Mouse (Mus musculus): Measurements from ENCODE around the gene Zfhx2. TPM values are rescaled to one million over a fixed set of nuclear protein-coding genes. Genes with fewer than 3 reads are reported as not detected.

Zfhx2 gene
- total and polyA plus RNA-seq, 2 experiments from 2014 or later = 1.1 to 1.8 TPM

DNA sequence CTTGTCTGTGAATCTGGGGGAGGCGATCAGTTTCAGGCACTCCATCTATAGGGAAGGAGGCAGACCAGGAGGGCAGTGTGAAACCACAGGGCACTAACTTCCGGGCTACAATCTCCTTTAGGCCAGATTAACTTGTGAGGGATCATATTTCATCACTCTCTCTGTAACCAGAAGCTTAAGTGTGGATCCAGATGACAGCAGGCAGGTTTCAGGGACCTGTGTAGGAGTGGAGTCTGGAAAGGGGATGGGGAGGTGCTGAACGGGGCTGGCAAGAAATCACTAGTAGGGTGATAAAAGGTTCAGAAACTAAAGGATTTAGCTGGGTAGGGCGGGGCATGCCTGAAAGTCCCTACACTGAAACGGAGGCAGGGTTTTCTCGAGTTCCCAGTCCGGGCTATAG is 13.3 kb upstream of the Zfhx2 start:
- H3K4me3 ChIP-seq (ENCODE audit: low read depth, low read length) = peak overlapping the region; percentile 61
- peak overlapping the region; percentile 73 for H3K4me2 ChIP-seq (ENCODE audit: low read depth, low read length)
- H3K9ac ChIP-seq (replicated peaks; ENCODE audit: low read depth, low read length) = peak overlapping the region; percentile 53; the same call in 1 of the 2 replicates
- H3K36me3 ChIP-seq (replicated peaks; ENCODE audit: control insufficient read depth, insufficient read depth, low read length) = peaks cover 16% of the 10 kb centered on the region; the same call in 1 of the 2 replicates
- ATAC-seq (ENCODE audit: insufficient read depth, low read depth) (no peak), DNase-seq (ENCODE audit: low spot score) (no peak)
- no peak for TF ChIP-seq EP300 (IDR thresholded peaks at IDR 0.05; ENCODE audit: low read depth)
- no peak for TF ChIP-seq CTCF (IDR thresholded peaks at IDR 0.05; ENCODE audit: low read depth)
- WGBS = 11% methylated on average over 7 of the region's 7 CpGs
- no peak overlapping the region for H3K27ac ChIP-seq (ENCODE audit: low read depth)
- H3K4me1 ChIP-seq (ENCODE audit: control insufficient read depth, insufficient read depth) = peaks cover 14% of the 10 kb centered on the region; the same call in 1 of the 2 replicates
- no peaks in the 10 kb centered on the region for H3K9me3 ChIP-seq (replicated peaks; ENCODE audit: control insufficient read depth, low read length)
- H3K27me3 ChIP-seq (ENCODE audit: control insufficient read depth, insufficient read depth, low read length) = peaks cover 19% of the 10 kb centered on the region; the same call in 1 of the 2 replicates

DNA sequence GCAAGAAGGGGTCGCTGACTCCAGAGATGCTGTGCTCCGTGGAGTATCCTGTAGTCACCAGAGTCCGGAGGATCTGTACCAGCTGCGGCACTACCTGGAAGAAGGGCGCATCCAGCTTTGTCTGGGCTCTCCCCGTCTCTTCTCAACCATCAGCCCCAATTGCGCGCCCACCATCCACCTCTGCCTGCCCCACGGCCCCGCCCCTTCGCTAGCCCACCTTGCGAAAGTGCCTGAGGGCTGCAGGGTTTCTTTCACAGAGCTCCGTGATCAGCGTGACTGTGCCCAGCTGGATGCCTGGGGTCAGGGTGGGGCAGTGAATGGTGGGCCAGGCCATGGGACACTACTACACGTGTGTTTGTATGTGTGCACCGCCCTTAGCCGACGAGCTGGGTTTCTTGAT is 12.2 kb upstream of the Zfhx2 start:
- no peak overlapping the region for H3K9ac ChIP-seq (replicated peaks; ENCODE audit: low read depth, low read length)
- H3K4me1 ChIP-seq (ENCODE audit: control insufficient read depth, insufficient read depth) = peaks cover 14% of the 10 kb centered on the region; the same call in 1 of the 2 replicates
- peaks cover 20% of the 10 kb centered on the region; the same call in 1 of the 2 replicates for H3K36me3 ChIP-seq (replicated peaks; ENCODE audit: control insufficient read depth, insufficient read depth, low read length)
- H3K4me2 ChIP-seq (ENCODE audit: low read depth, low read length) = no peak overlapping the region
- no peaks in the 10 kb centered on the region for H3K9me3 ChIP-seq (replicated peaks; ENCODE audit: control insufficient read depth, low read length)
- no peak overlapping the region for H3K27ac ChIP-seq (ENCODE audit: low read depth)
- no peak for ATAC-seq (ENCODE audit: insufficient read depth, low read depth)
- WGBS = 83% methylated on average over 18 of the region's 18 CpGs
- no peak overlapping the region for H3K4me3 ChIP-seq (ENCODE audit: low read depth, low read length)
- peaks cover 9% of the 10 kb centered on the region; the same call in 1 of the 2 replicates for H3K27me3 ChIP-seq (ENCODE audit: control insufficient read depth, insufficient read depth, low read length)
- TF ChIP-seq CTCF (IDR thresholded peaks at IDR 0.05; ENCODE audit: low read depth) (no peak), EP300 (IDR thresholded peaks at IDR 0.05; ENCODE audit: low read depth) (no peak)
- peak; percentile 1 for DNase-seq (ENCODE audit: low spot score)

GRCm38 (mm10) chr14:55102253-55102785 is 10.2 kb upstream of the Zfhx2 start:
- no peak overlapping the region for H3K4me2 ChIP-seq (ENCODE audit: low read depth, low read length)
- TF ChIP-seq EP300 (IDR thresholded peaks at IDR 0.05; ENCODE audit: low read depth) = no peak
- TF ChIP-seq CTCF (IDR thresholded peaks at IDR 0.05; ENCODE audit: low read depth) = no peak
- H3K27ac ChIP-seq (ENCODE audit: low read depth) = no peak overlapping the region
- peaks cover 4% of the 10 kb centered on the region; the same call in 1 of the 2 replicates for H3K27me3 ChIP-seq (ENCODE audit: control insufficient read depth, insufficient read depth, low read length)
- no peak overlapping the region for H3K9ac ChIP-seq (replicated peaks; ENCODE audit: low read depth, low read length)
- whole genome bisulfite sequencing = 79% methylated on average over 15 of the region's 15 CpGs
- no peak for ATAC-seq (ENCODE audit: insufficient read depth, low read depth)
- H3K4me1 ChIP-seq (ENCODE audit: control insufficient read depth, insufficient read depth) = peaks cover 14% of the 10 kb centered on the region; the same call in 1 of the 2 replicates
- no peak for DNase-seq (ENCODE audit: low spot score)
- H3K36me3 ChIP-seq (replicated peaks; ENCODE audit: control insufficient read depth, insufficient read depth, low read length) = peaks cover 29% of the 10 kb centered on the region; the same call in 1 of the 2 replicates
- no peaks in the 10 kb centered on the region for H3K9me3 ChIP-seq (replicated peaks; ENCODE audit: control insufficient read depth, low read length)
- no peak overlapping the region for H3K4me3 ChIP-seq (ENCODE audit: low read depth, low read length)

DNA sequence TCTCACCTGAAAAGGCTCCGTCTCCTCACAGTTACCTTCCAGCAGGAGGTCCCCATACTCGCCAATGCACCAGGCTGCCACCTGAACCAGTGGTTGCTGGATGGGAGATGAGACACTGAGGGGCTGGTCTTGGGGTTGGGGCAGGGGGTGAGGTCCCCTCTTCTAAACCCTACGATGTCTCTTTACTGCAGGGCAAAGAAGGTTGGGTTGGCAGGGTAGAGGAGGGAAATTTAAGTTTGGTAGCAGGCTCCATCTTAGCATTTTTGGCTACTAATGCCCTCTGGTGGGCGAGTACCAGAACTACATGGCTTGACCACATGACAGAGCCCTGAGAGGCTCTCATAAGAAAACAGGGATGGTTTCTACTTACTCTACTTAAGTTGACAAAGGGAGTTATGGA is 9.5 kb upstream of the Zfhx2 start:
- Histone ChIP-seq H3K9me3 (replicated peaks; ENCODE audit: control insufficient read depth, low read length) (no peaks in the 10 kb centered on the region), H3K4me3 (ENCODE audit: low read depth, low read length) (no peak overlapping the region), H3K4me2 (ENCODE audit: low read depth, low read length) (no peak overlapping the region), H3K4me1 (ENCODE audit: control insufficient read depth, insufficient read depth) (peaks cover 12% of the 10 kb centered on the region; the same call in 1 of the 2 replicates), H3K27ac (ENCODE audit: low read depth) (no peak overlapping the region), H3K9ac (replicated peaks; ENCODE audit: low read depth, low read length) (no peak overlapping the region), H3K27me3 (ENCODE audit: control insufficient read depth, insufficient read depth, low read length) (no peaks in the 10 kb centered on the region), H3K36me3 (replicated peaks; ENCODE audit: control insufficient read depth, insufficient read depth, low read length) (peaks cover 29% of the 10 kb centered on the region; the same call in 1 of the 2 replicates)
- peak; percentile 55 for DNase-seq (ENCODE audit: low spot score)
- WGBS = 49% methylated on average over 4 of the region's 4 CpGs
- ATAC-seq (ENCODE audit: insufficient read depth, low read depth) = no peak; the same call in 1 of the 2 replicates
- TF ChIP-seq EP300 (IDR thresholded peaks at IDR 0.05; ENCODE audit: low read depth) (no peak), CTCF (IDR thresholded peaks at IDR 0.05; ENCODE audit: low read depth) (peak; percentile 67)

DNA sequence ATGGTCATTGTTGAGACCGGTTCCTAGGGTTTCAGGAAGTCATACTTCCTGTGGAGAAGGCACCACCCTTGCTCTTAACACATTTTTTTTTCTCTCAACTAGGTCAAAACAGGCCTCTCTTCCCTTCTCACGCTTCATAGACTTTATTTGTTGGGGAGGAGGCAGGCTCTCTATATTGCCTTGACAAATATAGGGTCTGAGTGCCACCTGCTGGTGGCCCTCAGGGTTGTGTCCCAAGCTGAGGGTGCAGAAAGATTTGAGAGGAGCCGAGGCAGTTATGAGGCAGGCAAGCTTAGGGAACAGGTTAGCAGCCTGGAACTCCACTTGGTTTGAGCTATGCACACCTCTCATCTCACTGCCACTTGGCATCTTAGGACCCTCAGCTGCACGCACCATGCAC is 5.9 kb upstream of the Zfhx2 start:
- 63% methylated on average over 4 of the region's 4 CpGs for WGBS
- peaks cover 9% of the 10 kb centered on the region; the same call in 1 of the 2 replicates for H3K4me1 ChIP-seq (ENCODE audit: control insufficient read depth, insufficient read depth)

More for the DNA sequence above, 5.9 kb upstream of the Zfhx2 start:
- peaks cover 20% of the 10 kb centered on the region; the same call in 1 of the 2 replicates for H3K36me3 ChIP-seq (replicated peaks; ENCODE audit: control insufficient read depth, insufficient read depth, low read length)
- ATAC-seq (ENCODE audit: insufficient read depth, low read depth) = peak; percentile 42; the same call in 1 of the 2 replicates
- peak overlapping the region; percentile 79; the same call in 1 of the 2 replicates for H3K27ac ChIP-seq (ENCODE audit: low read depth)
- no peak overlapping the region for H3K9ac ChIP-seq (replicated peaks; ENCODE audit: low read depth, low read length)
- TF ChIP-seq CTCF (IDR thresholded peaks at IDR 0.05; ENCODE audit: low read depth) = peak; percentile 62
- TF ChIP-seq EP300 (IDR thresholded peaks at IDR 0.05; ENCODE audit: low read depth) = no peak
- no peak overlapping the region for H3K4me2 ChIP-seq (ENCODE audit: low read depth, low read length)
- H3K27me3 ChIP-seq (ENCODE audit: control insufficient read depth, insufficient read depth, low read length) = no peaks in the 10 kb centered on the region
- no peaks in the 10 kb centered on the region for H3K9me3 ChIP-seq (replicated peaks; ENCODE audit: control insufficient read depth, low read length)
- no peak overlapping the region for H3K4me3 ChIP-seq (ENCODE audit: low read depth, low read length)
- DNase-seq (ENCODE audit: low spot score) = peak; percentile 67

All from heart, postnatal 0 days (tissue).